Mouse (Mus musculus): ENCODE results near the gene Spock1.

Gene Spock1

DNA sequence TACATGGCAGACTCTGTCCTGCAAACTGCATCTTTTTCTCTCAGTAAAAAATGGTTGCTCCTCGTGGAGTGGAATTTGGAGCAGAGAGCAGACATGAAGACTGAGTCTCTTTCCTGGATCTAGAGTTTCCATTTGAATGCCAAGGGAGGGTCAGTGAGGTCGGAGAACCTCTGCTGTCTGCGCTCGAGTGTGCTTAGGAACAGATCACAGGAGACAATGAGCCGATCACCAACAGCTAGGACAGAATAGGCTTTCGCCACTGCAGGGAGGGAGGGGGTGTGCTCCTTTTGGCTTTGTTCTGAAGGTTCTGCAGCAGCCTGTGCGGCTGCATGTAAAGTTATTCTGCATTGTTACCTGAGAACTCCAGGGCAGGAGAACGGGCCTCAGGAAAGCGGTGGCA, 49.6 kb downstream of the Spock1 start:
- DNase-seq (ENCODE audit: low read depth), result no peak

DNA sequence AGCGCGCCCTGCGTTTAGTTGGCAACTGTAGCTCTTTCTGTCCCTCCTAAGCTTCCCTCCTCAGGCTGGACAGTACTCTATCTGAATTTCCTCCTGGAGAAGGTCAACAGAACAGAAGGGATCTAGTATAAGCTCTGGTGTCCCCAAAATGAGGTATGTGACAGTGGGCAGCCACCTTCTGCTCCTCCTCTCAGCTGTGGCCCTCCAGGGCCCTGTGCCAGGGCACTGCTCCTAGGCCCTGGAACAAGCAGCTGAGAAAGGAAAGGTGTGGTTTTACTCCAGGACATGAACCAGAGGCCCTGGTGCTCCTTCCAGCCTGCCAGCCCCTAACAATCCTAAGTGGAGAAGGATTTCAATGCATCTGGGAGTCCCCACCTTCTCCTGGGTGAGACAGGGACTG, 51.1 kb downstream of the Spock1 start:
- no peak for DNase-seq (ENCODE audit: low read depth)

DNA sequence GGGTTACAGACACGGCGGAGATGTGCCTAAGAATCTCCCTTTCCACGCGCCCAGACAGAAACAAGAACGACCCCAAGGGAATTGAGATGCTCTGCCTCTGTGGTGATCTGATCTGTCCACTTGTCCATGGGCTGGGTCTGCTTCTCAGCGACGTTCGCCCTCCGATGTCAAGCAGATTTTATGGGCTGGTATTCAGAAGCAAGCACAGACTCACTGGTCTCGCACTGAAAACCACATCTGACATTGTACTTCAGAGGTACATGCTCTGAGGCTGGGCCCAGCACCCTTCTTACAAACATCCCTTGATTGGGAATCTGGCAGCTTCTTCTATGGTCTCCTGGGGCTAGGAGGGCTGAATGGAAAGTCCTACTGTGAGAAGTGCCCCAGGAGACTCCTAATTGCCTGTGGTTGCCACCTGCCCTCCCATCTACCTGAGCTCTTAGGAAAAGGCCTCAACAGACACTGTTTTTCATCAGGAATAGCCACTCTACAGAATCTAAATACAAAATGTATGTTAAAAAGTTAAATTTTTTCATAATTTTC, 51.8 kb downstream of the Spock1 start:
- no peak for DNase-seq (ENCODE audit: low read depth)

DNA sequence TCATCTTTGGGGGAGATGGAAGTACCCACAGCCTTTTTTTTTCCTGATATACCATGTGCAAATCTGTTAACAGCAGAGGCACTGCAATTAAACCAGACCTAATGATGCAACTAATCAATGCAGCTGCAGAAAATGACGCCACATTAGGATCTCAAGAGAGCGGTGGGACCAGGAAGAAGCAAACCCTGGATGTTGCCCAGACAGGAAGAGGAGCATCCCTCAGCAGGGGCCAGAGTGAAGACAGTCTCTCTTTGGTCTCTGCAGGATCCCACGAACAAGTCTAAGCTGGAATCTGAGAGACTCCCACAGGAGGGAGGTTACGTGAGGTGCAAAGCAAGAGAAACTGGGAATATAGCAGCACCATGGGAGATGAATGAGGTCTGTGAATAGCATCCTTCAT, 52.4 kb downstream of the Spock1 start:
- no peak for DNase-seq (ENCODE audit: low read depth)

DNA sequence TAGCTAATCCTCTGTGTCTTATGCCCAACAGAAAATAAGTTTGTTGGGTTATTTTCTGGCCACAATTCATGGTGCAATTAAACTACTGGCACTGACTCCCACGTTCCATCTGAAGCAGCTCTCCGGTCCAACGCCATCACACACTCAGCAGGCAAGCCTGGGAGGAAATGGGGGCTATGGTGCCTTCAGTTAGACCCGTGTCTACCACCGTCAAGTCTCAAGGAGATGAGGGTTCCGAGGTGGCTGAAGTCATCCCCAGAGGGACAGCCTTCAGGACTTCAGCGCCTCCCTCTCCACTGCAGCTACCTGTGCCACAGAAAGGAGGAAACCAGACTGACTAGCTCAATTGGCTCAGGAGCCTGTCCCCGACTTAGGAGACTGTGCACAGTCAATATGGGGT, 53.7 kb downstream of the Spock1 start:
- DNase-seq (ENCODE audit: low read depth), result no peak

DNA sequence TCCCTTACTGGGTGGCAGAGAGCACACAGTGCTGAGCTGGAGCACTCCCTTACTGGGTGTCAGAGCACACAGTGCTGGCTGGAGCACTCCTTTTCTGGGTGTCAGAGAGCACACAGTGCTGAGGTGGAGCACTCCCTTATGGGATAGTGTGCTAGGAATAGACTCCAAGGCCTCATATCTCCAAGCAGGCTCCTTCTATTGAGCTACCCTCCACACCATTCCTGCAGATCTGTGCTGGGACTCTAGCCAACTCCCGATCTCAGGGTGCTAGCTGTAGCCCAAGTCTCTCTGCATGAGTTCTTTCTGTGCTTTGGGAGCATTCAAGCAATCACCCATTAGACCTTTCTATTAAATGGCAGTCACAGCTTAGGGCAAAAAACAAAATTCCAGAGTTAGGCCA, 54.5 kb downstream of the Spock1 start:
- DNase-seq (ENCODE audit: low read depth), result no peak

DNA sequence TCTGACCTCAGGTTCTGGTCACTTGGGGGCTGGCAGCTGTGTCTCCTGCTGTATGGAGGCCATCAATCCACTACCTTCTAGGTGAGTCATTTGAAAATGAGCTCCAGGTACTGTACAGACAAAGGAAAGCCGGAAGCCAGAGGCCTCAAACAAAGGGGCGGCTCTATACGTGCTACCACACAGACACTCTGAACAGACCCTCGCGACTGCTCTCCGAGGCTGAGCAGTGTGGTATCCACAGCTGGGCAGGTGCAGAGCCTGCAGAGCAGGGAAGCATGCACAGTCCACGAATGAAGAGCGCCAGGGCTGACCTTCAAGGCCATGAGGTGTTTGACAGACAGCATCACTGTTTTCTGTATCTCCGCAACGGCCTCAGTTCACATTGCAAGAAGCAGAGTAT, 55.0 kb downstream of the Spock1 start:
- DNase-seq (ENCODE audit: low read depth), result no peak

DNA sequence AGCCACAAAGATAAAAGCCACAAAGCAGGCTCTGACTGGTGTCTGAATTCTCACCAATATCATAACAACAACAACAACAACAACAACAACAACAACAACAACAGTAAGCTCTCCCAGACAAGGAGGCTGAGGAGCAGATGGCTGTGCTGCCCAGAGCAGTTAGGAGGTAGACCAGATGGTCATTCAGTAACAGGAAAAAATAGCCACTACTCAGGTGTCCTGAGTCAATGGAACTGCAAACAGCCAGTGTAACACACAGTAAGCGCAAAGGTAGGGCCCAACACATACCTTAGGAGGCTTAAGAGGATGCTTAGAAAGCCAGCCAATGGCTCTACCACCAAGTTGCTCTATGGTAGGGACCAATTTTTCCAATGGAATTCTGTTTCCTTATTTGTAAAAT, 59.2 kb downstream of the Spock1 start:
- no peak for DNase-seq (ENCODE audit: low read depth)

DNA sequence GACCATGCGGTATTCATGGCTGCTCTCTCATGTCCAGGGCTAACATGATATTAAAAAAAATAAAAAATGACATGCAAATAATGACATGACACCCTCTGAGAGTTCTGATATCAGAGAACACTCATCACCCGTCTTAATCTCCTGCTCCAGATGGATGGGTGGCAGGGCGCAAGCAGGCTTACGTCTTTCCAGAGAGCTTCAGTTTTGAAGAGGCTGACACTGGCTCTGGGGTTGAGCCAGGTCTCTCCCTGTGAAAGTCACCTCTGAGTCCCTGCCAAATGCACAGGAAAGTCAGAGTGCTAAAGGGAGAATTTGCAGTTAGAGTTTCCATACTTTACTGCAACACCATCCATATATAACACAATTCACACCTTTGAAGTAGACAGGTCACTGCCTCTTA, 61.0 kb downstream of the Spock1 start:
- DNase-seq (ENCODE audit: low read depth), result no peak

DNA sequence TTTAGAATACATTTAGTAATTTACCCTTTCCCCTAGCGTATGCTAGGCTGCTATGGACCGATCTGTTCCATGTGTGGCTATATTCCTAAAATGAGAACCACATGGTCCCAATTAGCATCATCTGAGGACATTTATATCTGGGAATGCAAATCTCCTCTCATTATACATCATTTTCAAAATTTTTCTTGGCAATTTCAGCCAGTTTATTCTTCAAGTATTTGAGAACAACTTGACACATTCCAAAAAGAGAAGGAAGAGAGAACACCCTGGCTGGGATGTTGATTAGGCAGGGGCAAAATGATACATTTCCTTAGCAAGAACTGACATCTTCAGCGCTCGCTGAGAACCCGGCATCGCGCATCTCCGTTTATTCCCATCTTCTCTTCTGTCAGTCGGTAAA, 61.7 kb downstream of the Spock1 start:
- no peak for DNase-seq (ENCODE audit: low read depth)

DNA sequence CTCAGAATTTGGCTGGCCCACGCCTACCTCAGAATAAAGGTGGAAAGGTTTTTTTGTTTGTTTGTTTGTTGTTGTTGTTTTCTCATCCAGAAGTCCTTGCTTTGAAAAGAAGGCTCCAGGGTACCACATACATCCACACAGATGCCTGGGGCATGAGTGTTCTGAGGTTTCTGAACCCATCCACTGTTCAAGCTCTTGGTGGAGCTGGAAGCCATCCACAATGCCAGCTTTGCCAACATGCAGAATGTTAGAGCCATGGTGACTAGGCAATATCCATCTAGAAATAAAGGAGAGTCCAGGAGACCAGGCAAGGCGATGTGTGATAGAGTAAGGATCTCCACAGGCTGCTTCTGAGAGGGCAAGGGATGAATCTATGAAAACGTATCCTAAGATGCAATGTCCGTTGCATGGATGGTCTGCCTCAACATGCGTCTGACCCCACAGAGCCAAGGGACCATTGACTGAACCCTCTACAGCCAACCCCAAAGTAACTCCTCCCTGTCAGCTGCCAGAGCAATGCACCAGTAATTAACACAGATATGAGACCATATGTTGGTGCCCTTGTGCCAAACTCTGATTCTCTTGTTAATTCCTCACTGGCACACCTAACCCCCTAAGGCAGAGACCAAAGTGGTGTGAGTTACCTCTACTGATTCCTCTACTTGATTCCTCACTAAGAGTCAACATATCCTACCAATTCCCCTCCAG, 66.8 kb downstream of the Spock1 start:
- no peak for DNase-seq (ENCODE audit: low read depth)

DNA sequence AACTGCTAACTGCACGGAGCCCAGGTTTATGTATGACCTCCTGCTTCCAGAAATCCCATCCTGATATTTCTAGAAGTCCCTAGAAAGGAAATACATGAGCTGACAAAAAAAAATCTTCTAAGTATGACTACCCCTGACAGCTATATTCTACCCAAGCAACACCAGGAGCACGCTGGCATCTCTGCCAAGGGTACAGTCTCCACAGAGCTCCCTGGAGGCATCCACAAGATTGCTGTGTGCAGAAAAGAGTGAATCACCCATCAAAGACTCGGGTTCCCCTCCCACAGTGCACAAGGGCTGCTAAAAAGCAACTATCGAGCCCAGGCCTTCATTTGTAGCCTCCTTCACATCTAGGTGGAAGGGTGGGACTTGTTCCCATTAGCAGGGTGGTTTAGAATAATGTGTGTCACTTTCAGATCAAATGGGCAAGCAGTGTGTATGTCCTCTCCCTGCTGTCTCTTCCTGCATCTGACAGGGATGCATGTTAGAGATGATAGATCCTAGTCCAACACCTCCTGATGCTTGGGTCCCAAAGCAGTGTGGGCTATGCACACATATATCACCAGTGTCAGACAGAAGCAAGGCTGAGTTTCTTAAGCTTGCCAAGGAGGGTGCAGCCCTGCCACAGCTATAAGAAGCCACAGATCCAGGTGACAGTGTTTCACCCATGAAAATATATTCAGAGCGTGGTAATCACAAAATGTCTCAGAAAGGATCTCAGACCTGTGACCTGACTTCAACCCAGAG, 70.3 kb downstream of the Spock1 start:
- DNase-seq (ENCODE audit: low read depth), result no peak

DNA sequence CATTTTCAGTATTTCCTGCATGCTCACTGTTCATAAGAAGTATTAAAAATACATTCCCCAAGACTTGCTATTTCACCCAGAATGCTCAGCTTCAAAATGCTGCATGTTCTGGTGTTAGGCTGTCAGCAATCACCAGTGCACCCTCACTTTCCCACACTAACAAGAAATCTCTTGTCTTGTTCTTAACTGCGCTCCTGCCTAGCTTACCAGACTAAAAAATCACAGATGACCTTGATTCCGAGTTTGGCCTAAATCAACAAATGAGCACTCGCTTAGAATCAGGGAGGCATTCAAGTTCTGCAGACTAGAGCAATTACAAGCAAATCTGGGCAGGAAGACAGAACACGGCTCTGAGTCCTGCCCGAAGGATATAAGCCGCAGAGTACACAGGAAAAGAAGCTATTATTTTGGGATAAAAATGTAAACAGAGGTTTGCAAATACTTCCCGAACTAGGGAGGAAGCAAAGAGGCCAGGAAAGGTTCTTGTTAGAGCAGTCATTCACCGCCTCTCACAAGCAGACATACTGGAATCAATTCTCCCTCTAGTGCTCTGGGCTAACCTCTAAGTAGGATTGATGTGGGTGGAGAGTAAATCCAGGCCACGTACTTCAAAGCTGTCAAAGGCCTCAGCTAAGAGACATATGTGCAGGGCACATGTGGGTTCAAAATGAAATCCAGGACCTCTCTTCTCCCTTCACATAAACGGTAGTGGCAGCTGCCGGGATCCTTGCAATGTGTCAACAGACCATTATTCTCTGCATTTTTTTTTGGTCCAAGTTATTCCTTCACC, 76.6 kb downstream of the Spock1 start:
- no peak for DNase-seq (ENCODE audit: low read depth)

DNA sequence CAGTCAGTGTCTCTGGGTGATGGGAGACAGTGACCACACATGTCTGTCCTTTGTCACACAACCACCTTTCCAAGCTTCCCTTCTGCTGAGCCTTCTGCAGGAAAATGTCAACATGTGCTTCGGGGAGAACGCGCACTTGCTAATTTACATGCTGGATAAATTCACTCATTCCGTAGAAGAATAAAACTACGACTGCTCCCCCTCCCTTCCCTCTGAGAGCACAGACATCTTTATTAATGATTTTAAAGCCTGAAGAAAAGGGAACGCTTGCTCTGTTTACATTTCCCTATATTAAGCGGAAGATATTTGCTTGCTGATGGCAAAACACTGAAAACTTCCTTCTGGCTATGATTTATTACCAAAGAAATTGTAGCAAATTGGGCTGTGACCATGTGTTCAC, 77.2 kb downstream of the Spock1 start:
- DNase-seq (ENCODE audit: low read depth), result no peak

DNA sequence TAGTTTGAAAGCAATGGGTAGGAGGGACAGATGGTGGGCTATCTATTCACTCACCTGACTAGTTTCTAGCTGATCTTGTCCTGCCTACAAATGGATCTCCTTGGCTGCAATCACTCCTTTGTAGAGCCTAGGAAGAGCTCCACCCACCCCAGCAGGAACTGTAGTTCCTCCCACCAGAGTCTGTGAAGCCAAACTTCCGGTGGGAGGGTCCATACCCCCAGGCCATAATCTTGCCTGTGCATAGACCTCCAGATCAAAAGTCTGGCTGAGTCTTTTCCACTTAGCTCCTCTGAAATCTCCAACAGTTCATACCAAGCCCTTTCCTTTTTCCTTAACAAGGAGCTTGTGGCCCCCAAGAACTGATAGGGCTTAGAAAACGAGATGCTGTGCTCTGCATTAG, 78.0 kb downstream of the Spock1 start:
- DNase-seq (ENCODE audit: low read depth), result no peak

DNA sequence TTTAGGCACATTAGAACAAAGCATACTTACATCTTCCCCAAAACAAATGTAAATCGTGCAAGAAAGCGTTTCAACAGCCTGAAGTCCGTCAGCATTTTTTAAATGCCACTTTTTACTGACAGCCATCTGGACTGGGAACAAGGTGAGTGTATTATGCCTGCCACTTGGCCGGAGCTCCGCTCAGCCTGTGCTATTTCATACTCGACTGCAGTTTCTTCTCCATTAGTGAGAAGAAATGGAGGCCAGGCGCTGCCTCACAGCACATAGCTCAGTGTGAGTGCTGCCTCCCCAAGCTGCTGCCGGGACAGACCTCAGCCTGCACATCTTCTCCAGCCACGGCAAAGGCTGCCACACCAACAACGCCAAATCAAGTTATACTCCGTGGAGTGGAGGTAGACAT, 91.9 kb downstream of the Spock1 start:
- no peak for DNase-seq (ENCODE audit: low read depth)

DNA sequence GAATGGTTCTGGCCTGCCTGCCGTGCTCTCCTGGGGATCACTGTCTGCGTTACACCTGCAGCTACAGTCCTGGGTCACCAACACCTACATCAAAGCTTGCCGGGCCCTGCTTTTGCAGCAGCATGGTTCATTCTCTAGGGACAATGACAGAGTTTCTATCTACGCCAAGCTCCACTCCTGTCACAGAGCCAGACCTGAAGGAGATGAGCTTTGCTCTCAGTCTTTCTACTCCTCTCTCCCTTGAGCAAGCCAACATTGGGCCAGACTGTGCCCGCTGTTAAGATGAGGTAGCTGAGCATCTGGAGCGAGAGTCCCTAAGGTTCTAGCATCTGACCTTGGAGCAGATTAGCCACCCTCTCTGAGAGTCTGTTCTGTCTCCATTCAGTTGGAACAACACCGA, 95.5 kb downstream of the Spock1 start:
- DNase-seq (ENCODE audit: low read depth), result no peak

DNA sequence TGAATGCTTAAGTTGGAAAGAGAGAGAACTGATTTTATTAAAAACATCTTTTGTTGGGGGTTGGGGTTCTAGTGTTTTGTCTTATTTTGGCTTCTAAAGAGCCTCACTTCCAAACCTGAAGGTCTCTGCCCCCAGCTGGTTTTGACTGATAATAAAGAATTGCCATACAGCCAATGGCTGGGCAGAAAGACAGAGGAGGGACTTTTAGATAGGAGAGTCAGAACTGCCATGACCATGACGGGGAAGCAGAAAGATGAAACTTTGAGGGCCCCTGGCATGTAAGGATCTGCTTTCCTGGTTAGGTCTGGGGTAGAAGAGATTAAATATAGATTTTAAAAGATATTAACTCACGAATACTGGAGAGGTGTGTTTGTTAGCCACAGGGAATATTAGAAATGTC, 96.9 kb downstream of the Spock1 start:
- DNase-seq (ENCODE audit: low read depth), result no peak

DNA sequence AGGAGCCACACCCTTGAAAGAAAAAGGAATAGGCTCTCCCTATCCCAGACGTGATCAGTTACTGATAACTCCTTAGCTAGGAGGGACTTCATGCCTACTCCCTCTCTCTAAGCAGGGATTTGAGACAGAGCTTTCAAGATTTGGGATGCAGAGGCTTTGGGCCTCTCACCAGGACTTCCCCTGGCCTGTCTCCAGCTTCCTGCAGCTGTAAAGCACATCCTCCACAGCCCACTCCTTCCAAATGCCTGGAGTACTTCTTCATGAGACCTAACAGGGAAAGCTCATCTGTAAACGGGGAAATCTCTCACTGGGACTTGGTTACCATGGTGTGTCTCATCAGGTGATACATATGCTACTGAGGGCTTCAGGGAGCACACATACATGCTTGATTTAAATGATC, 97.3 kb downstream of the Spock1 start:
- DNase-seq (ENCODE audit: low read depth), result no peak

DNA sequence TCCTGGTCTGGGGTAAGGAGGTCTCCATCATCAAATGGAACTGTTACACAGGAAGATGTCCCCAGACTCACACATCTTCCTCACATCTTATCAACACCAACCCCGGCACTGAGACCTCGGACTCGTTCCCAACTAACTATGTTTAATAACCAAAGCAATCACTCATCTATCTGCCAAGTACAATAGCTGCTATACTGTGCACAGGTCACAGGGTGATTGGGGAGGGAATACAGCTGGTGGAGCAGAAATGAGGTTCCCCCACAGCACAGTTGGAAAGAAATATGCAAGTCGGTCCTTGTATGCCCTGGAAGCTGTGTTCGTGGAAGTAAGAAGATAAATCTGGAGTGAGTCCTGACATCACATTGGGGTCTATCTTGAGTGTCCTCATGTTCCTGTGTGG, 98.0 kb downstream of the Spock1 start:
- DNase-seq (ENCODE audit: low read depth), result no peak

DNA sequence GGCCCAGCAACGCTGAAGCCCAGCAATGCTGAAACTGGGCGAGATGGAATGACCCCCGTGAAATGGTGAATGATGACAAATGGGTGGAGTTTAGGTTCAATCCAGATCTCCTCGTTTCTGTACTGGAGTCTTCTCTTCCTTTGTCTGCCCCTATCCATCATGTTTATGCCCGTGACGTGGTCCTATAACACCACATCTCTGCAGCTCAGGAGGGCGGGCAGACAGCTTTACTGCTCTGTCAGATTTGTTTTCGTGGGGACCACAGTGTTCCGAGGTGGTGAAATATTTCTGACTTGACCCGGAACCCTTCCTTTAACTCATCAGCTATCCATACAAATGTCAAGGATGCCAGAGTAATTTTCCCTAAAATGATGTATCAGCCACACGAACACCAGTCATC, 98.5 kb downstream of the Spock1 start:
- no peak for DNase-seq (ENCODE audit: low read depth)

DNA sequence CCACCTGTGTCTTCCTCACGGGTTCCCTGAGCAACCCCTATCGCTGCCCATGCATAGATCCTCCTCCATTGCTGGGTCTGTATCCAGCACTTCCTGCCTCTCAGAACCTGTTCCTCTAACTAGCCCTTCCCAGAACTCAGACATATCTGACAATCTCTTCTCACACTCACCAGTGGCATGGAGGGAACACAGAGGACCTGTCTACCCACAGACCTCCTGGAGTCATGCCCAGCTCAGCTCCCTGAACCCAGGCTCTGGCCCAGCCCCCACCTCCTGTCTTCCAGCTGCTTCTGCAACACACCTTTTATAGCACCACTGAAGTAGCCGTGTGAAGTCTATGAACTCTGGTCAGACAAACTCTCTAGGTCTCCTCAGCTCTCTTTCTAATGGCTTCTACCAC, 101.3 kb downstream of the Spock1 start:
- DNase-seq (ENCODE audit: low read depth), result no peak

DNA sequence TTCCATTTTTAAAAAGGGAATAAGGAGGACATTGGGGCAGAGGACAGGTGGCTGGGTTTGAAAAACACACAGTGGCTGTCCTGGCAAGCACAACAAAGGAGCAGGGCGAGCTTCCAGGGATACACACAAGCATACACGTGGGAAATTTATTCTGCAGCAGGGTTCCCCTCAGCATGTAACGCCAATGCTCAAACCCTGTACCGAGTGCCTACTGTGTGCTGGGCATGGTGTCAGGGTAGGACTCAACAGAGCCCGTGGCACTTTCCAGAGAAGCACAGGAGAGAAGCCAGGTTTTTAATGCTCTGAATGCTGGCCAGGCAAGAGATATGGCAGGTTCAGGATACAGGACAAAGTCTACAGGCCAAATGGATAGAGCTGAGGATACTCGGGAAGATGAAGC, 101.8 kb downstream of the Spock1 start:
- DNase-seq (ENCODE audit: low read depth), result no peak

Measured in induced T-regulatory cell, adult 2 months (primary cell).